Mouse (Mus musculus) ES-Bruce4 (cell line): ENCODE results near the gene Cct7. TPM values are rescaled to one million over a fixed set of nuclear protein-coding genes. Genes with fewer than 3 reads are reported as not detected.

Experiments used
- H3K27ac ChIP-seq: 2 replicates; pipeline ENCODE4 v1.5.1; 2012; ENCODE audit warnings: low read length, inconsistent platforms; ENCODE audit not compliant: insufficient read depth
- H3K27me3 ChIP-seq: 2 replicates; pipeline ENCODE4 v1.6.1; 2012; ENCODE audit warnings: mild to moderate bottlenecking, low read length, inconsistent platforms; ENCODE audit not compliant: control insufficient read depth, poor library complexity, insufficient read depth, severe bottlenecking
- H3K36me3 ChIP-seq: 2 replicates; pipeline ENCODE4 v1.6.1; 2012; ENCODE audit warnings: inconsistent platforms, mild to moderate bottlenecking, low read length, moderate library complexity; ENCODE audit not compliant: control insufficient read depth, poor library complexity, insufficient read depth, severe bottlenecking
- H3K4me1 ChIP-seq: one replicate; pipeline ENCODE4 v1.8.1; 2011; ENCODE audit warnings: low read length; ENCODE audit not compliant: control insufficient read depth, insufficient read depth
- H3K4me3 ChIP-seq: 2 replicates; pipeline ENCODE4 v1.5.1; 2011; ENCODE audit warnings: low read depth, mild to moderate bottlenecking, low read length
- H3K9ac ChIP-seq: 2 replicates; pipeline ENCODE4 v1.6.1; 2012; ENCODE audit warnings: low read depth, mild to moderate bottlenecking, inconsistent platforms; ENCODE audit not compliant: poor library complexity, severe bottlenecking
- H3K9me3 ChIP-seq: replicated peaks from 2 replicates; pipeline ENCODE4 v1.6.1; 2012; ENCODE audit warnings: mild to moderate bottlenecking, low read length, inconsistent platforms; ENCODE audit not compliant: control insufficient read depth, poor library complexity, insufficient read depth, severe bottlenecking
- CTCF ChIP-seq: IDR thresholded peaks from one replicate; pipeline ENCODE4 v1.8.1; 2011; ENCODE audit warnings: low read depth, low read length
- EP300 ChIP-seq: IDR thresholded peaks from 2 replicates; pipeline ENCODE4 v1.6.1; 2011; ENCODE audit warnings: low read depth, low read length; ENCODE audit not compliant: insufficient read depth
- POLR2A ChIP-seq: IDR thresholded peaks from one replicate; pipeline ENCODE4 v1.8.1; 2011; ENCODE audit warnings: low read length; ENCODE audit not compliant: insufficient read depth
- polyA plus RNA-seq: library from polyadenylated mRNA; stranded (reverse); fragments of >200 nt; gene quantifications from 2 replicates; pipeline ENCODE4 v1.2.4, GENCODE M21; 2011; ENCODE audit warnings: low read depth; ENCODE audit not compliant: missing spikeins, insufficient read depth, insufficient read length

Cct7 gene
- polyA plus RNA-seq, 1 experiment = 467 TPM

DNA sequence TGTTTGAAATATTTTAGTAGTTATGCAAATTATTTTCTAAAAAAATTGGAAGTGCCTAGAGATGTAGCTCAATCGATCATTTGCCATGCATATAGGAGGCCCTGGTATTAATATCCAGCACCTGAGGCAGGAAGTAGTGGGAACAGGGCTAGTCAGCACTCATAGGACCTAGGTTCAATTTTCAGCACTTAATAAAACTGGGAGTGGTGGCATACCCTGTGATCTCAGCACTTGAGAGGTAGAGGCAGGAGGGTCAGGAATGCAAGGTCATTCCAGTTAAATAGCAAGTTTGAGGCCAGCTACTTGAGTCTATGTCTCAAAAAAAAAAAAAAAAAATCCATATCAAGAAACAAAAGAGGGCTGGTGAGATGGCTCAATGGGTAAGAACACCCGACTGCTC lies 32.2 kb upstream of the Cct7 start:
- Histone ChIP-seq H3K9me3 (no peaks in the 10 kb centered on the region), H3K9ac (no peak overlapping the region), H3K36me3 (no peaks in the 10 kb centered on the region), H3K4me1 (no peaks in the 10 kb centered on the region), H3K27me3 (no peaks in the 10 kb centered on the region), H3K4me3 (no peak overlapping the region), H3K27ac (no peak overlapping the region)
- no peak for TF ChIP-seq POLR2A
- TF ChIP-seq CTCF = no peak
- no peak for TF ChIP-seq EP300

- H3K4me3 ChIP-seq = peak within 1 kb of the TSS; percentile 16
- no peaks in the 10 kb centered on the region for H3K4me1 ChIP-seq
- TF ChIP-seq EP300 (no peak), POLR2A (no peak), CTCF (no peak)
- no peaks in the 10 kb centered on the region for H3K9me3 ChIP-seq
- H3K36me3 ChIP-seq = no peaks in the 10 kb centered on the region
- no peak within 1 kb of the TSS for H3K27ac ChIP-seq
- H3K9ac ChIP-seq = 0 out of 2 replicates have a peak within 1 kb of the TSS, but pooled peaks have one; percentile 17
- no peaks in the 10 kb centered on the region for H3K27me3 ChIP-seq
These were observed 27.4 kb upstream of the Cct7 start, which contains the start of gene Noto for GRCm38 (mm10) chr6:85423836-85424379. Noto (plus strand) TSS chr6:85423886.

- Histone ChIP-seq H3K27me3 (no peaks in the 10 kb centered on the region), H3K9ac (0 out of 2 replicates have a peak overlapping the region, but pooled peaks have one; percentile 74), H3K4me3 (peak overlapping the region; percentile 98), H3K27ac (no peak overlapping the region), H3K36me3 (no peaks in the 10 kb centered on the region), H3K4me1 (peaks cover 3% of the 10 kb centered on the region), H3K9me3 (no peaks in the 10 kb centered on the region)
- TF ChIP-seq EP300 (no peak), CTCF (no peak), POLR2A (no peak)
These were observed 20.0 kb upstream of the Cct7 start for GRCm38 (mm10) chr6:85431274-85431841.

DNA sequence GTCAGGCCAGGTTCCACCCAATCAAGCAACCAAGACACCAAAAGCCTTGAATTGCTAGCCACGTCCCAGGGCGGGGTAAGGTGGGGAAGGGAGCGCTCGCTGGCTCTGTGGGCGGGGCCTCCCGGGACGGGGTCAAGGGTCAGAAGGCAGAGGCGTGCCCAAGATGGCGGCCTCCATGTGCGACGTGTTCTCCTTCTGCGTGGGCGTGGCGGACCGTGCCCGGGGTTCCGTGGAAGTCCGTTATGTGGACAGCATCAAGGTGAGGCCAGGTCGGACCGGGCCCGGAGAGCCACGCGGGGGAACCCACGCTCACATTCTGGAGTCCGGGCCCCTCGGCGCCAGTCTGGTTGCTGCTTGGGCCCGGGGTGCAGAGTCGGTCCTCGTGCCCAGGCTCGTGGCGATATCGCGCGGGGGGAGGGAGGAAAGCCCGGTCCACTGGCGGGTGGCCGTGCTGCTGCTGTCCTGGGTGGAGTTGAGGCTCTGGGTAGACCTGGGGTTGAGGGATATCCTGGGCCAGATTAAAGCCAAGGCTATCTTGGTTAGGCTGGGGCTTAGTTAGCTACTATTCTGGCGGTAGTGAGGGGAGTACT lies 19.4 kb upstream of the Cct7 start, which contains the start of gene Smyd5:
TSS of gene Smyd5 (plus strand) at position 148 of the 590 bp plus-strand sequence.
- no peaks in the 10 kb centered on the region for H3K36me3 ChIP-seq
- H3K9me3 ChIP-seq = no peaks in the 10 kb centered on the region
- no peak for TF ChIP-seq POLR2A
- TF ChIP-seq EP300 = no peak
- TF ChIP-seq CTCF = no peak
- H3K27ac ChIP-seq = peak within 1 kb of the TSS; percentile 23; the same call in 1 of the 2 replicates
- H3K9ac ChIP-seq = peak within 1 kb of the TSS; percentile 74
- peaks cover 3% of the 10 kb centered on the region for H3K4me1 ChIP-seq
- H3K4me3 ChIP-seq = peak within 1 kb of the TSS; percentile 98
- no peaks in the 10 kb centered on the region for H3K27me3 ChIP-seq

DNA sequence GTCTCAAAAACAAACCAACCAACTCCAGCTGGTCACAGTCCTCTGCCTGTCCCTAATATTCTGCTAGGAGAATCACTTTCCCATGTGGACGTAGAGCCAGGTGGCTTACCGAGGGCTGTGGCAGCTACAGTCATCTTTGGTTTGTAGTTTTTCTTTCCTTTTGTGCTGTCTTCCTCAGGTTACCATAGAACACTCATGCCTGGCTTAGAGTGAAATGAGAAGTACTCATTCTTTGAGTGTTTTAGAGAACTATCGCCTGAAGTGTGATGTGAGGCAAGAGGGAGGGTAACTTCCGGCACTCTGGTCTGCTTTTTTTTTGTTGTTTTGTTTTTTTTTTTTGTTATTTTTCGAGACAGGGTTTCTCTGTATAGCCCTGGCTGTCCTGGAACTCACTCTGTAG lies 17.4 kb upstream of the Cct7 start:
- H3K36me3 ChIP-seq = 0 out of 2 replicates have a peak, but pooled peaks cover 3% of the 10 kb centered on the region
- no peak for TF ChIP-seq POLR2A
- TF ChIP-seq CTCF = no peak
- no peak for TF ChIP-seq EP300
- H3K9me3 ChIP-seq = no peaks in the 10 kb centered on the region
- H3K9ac ChIP-seq = no peak overlapping the region
- no peak overlapping the region for H3K27ac ChIP-seq
- H3K27me3 ChIP-seq = no peaks in the 10 kb centered on the region
- no peak overlapping the region for H3K4me3 ChIP-seq
- peaks cover 3% of the 10 kb centered on the region for H3K4me1 ChIP-seq

- H3K36me3 ChIP-seq = peaks cover 15% of the 10 kb centered on the region
- no peak overlapping the region for H3K27ac ChIP-seq
- no peak overlapping the region for H3K9ac ChIP-seq
- TF ChIP-seq CTCF = no peak
- TF ChIP-seq POLR2A = no peak
- no peak for TF ChIP-seq EP300
- H3K27me3 ChIP-seq = no peaks in the 10 kb centered on the region
- H3K9me3 ChIP-seq = no peaks in the 10 kb centered on the region
- peaks cover under 1% of the 10 kb centered on the region for H3K4me1 ChIP-seq
- no peak overlapping the region for H3K4me3 ChIP-seq
These were observed 15.1 kb upstream of the Cct7 start for GRCm38 (mm10) chr6:85436204-85436603.
